Mouse (Mus musculus) embryonic facial prominence, embryonic 11.5 days (tissue): ENCODE measurements around the gene Atoh8. TPM values are rescaled to one million over a fixed set of nuclear protein-coding genes. Genes with fewer than 3 reads are reported as not detected.

Experiments used
- ATAC-seq: fragments of 200-750 bp; cut with Nextera tagmentation; replicated peaks from 2 replicates; pipeline ENCODE4 v1.8.0; 2017; ENCODE audit warnings: low read depth; ENCODE audit not compliant: insufficient number of reproducible peaks, low FRiP score, low TSS enrichment
- DNase-seq: peaks from one replicate; pipeline ENCODE4 v3.0.0-alpha.2; 2015; ENCODE audit warnings: low spot score
- H3K27ac ChIP-seq: fragments of 300-500 bp; sonication (generic); replicated peaks from 2 replicates; pipeline ENCODE4 v1.5.1; 2014; ENCODE audit warnings: mild to moderate bottlenecking, low read depth, low read length, control low read depth
- H3K27me3 ChIP-seq: fragments of 300-500 bp; sonication (generic); 2 replicates; pipeline ENCODE4 v1.6.1; 2014; ENCODE audit warnings: mild to moderate bottlenecking, low read length, moderate library complexity, mixed read lengths; ENCODE audit not compliant: control insufficient read depth, insufficient read depth
- H3K36me3 ChIP-seq: fragments of 300-500 bp; sonication (generic); replicated peaks from 2 replicates; pipeline ENCODE4 v1.6.1; 2014; ENCODE audit warnings: low read depth, mild to moderate bottlenecking, low read length, moderate library complexity, mixed read lengths; ENCODE audit not compliant: control insufficient read depth, insufficient read depth
- H3K4me1 ChIP-seq: fragments of 300-500 bp; sonication (generic); 2 replicates; pipeline ENCODE4 v1.6.1; 2014; ENCODE audit warnings: low read length, mixed read lengths; ENCODE audit not compliant: control insufficient read depth, insufficient read depth
- H3K4me2 ChIP-seq: fragments of 300-500 bp; sonication (generic); 2 replicates; pipeline ENCODE4 v1.6.1; 2014; ENCODE audit warnings: low read depth, mild to moderate bottlenecking, control low read depth, low read length, moderate library complexity
- H3K4me3 ChIP-seq: fragments of 300-500 bp; sonication (generic); 2 replicates; pipeline ENCODE4 v1.5.1; 2014; ENCODE audit warnings: low read depth, low read length, control low read depth
- H3K9ac ChIP-seq: fragments of 300-500 bp; sonication (generic); replicated peaks from 2 replicates; pipeline ENCODE4 v1.6.1; 2014; ENCODE audit warnings: mild to moderate bottlenecking, control low read depth, low read length
- H3K9me3 ChIP-seq: fragments of 300-500 bp; sonication (generic); replicated peaks from 2 replicates; pipeline ENCODE4 v1.6.1; 2016; ENCODE audit warnings: mild to moderate bottlenecking, low read length, inconsistent platforms, mixed read lengths; ENCODE audit not compliant: control insufficient read depth
- WGBS: fragments of 180-500 bp; shearing (Covaris S2); extraction: QIAGEN DNeasy Blood & Tissue Kit; methylation state at CpG from one replicate; pipeline ENCODE4 v1.1.7; 2014; 5-methylcytosine and 5-hydroxymethylcytosine counted together
- polyA plus RNA-seq: library from polyadenylated mRNA; unstranded; fragments of >200 nt; fragmentation: Nextera tagmentation; extraction: Ambion mirVana; gene quantifications from 2 replicates; pipeline ENCODE4 v1.2.1, GENCODE M21; 2014

Atoh8 gene
- polyA plus RNA-seq, 1 experiment from 2014 or later = 11.3 TPM

DNA sequence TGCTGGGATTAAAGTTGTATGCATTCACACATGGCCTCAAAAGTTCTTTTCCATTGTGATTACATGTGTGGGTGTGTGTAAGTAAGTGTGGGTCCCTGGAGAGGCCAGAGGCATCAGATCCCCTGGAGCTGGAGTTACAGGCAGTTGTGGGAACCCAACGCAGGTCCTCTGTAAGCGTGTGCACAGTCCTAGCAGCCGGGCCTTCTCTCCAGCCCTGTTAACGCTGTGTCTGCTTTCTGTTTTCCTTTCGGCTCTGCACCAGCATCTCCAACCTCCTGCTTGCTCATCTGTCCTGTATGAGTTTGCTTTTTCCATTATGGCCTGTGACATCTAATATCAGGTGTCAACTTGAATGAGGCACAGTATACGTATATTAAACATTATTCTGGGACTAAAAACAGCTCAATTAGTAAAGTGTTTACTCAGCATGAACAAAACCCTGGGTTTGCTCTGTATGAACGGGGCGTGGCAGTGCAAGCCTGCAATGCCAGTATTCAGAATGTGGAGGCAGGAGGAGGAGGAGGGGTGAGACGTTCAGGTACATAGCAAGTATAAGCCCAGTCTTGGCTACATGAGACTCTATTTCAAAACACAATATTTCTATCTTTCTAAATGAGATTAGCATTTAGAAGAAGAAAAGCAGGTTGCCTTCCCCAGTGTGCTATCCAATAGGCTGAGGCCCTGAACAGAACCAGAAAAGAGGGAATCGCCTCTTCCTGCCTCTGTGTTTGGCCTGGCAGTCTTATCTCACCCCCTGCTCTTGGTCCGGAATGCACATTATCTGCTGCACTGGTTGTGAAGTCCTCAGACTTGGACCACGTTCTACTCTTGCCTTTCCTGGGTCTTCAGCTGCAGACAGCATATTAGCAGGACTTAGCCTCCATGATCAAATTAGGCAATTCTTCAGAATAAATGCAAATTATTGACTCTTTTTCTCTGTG, 55.5 kb downstream of the Atoh8 start:
- Histone ChIP-seq H3K9ac (no peak overlapping the region), H3K9me3 (no peaks in the 10 kb centered on the region), H3K27me3 (no peaks in the 10 kb centered on the region), H3K4me3 (no peak overlapping the region), H3K4me1 (no peaks in the 10 kb centered on the region), H3K36me3 (no peaks in the 10 kb centered on the region), H3K27ac (no peak overlapping the region), H3K4me2 (no peak overlapping the region)
- ATAC-seq (no peak), DNase-seq (no peak)
- 73% methylated on average over 12 of the region's 12 CpGs for WGBS

- 86% methylated on average over 3 of the region's 3 CpGs for WGBS
- H3K36me3 ChIP-seq = no peaks in the 10 kb centered on the region
- H3K27ac ChIP-seq = no peak overlapping the region
- H3K27me3 ChIP-seq = no peaks in the 10 kb centered on the region
- no peaks in the 10 kb centered on the region for H3K4me1 ChIP-seq
- no peak overlapping the region for H3K9ac ChIP-seq
- H3K4me2 ChIP-seq = no peak overlapping the region
- H3K4me3 ChIP-seq = no peak overlapping the region
- H3K9me3 ChIP-seq = no peaks in the 10 kb centered on the region
- ATAC-seq = no peak
- DNase-seq = no peak
Measured at GRCm38 (mm10) chr6:72179006-72179405, 56.4 kb downstream of the Atoh8 start.

GRCm38 (mm10) chr6:72177417-72177816, 58.0 kb downstream of the Atoh8 start:
- Histone ChIP-seq H3K9ac (no peak overlapping the region), H3K27me3 (no peaks in the 10 kb centered on the region), H3K36me3 (no peaks in the 10 kb centered on the region), H3K4me1 (no peaks in the 10 kb centered on the region), H3K4me2 (no peak overlapping the region), H3K4me3 (no peak overlapping the region), H3K9me3 (no peaks in the 10 kb centered on the region), H3K27ac (no peak overlapping the region)
- ATAC-seq = no peak
- WGBS = 68% methylated on average over 3 of the region's 3 CpGs
- no peak for DNase-seq

DNA sequence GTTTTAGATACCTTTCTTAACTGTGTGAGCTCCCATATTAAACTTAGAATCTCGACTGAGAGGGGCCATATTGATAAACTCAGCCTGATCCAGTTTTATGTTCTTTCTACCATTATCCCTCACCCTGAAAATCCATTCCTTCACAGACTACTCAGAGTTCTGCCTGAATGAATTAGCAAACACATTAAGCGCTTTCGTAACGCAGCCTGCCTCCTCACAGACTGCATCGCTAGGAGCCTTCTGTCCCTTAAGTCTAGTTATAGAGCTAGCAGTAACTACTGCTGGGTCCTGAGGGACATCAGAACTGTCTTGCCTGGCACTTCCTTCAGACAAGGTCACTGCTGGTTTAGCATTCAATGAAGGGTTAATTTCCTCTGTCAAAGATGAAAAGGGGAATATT, 59.4 kb downstream of the Atoh8 start:
- H3K27me3 ChIP-seq = no peaks in the 10 kb centered on the region
- H3K9me3 ChIP-seq = no peaks in the 10 kb centered on the region
- DNase-seq = no peak
- no peaks in the 10 kb centered on the region for H3K36me3 ChIP-seq
- H3K9ac ChIP-seq = no peak overlapping the region
- H3K4me3 ChIP-seq = no peak overlapping the region
- WGBS = 75% methylated on average over 5 of the region's 5 CpGs
- no peak for ATAC-seq
- no peak overlapping the region for H3K27ac ChIP-seq
- no peaks in the 10 kb centered on the region for H3K4me1 ChIP-seq
- H3K4me2 ChIP-seq = no peak overlapping the region

- no peak overlapping the region for H3K4me3 ChIP-seq
- 39% methylated on average over 3 of the region's 3 CpGs for WGBS
Measured at GRCm38 (mm10) chr6:72175419-72175818, 60.0 kb downstream of the Atoh8 start.

DNA sequence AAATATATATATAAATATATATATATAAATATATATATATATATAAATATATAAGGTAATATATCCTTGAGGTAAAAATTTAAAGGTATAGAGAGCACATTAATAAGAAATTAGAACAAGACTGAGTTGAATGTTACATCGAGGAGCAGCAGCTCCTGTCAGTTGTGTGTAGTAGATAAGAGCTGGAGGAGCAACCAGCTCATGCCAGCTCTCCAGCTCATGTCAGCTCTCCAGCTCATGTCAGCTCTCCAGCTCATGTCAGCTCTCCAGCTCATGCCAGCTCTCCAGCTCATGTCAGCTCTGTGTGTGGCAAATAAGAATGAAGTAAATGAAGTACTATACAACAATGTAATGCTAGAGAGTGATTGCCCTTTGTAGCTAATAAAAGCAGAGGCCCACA, 62.0 kb downstream of the Atoh8 start:
- no peaks in the 10 kb centered on the region for H3K4me1 ChIP-seq
- H3K9ac ChIP-seq = no peak overlapping the region
- no peaks in the 10 kb centered on the region for H3K27me3 ChIP-seq
- DNase-seq = no peak
- no peak overlapping the region for H3K27ac ChIP-seq
- no peaks in the 10 kb centered on the region for H3K9me3 ChIP-seq
- no peak overlapping the region for H3K4me2 ChIP-seq
- ATAC-seq = no peak
- no peak overlapping the region for H3K4me3 ChIP-seq
- no peaks in the 10 kb centered on the region for H3K36me3 ChIP-seq
- WGBS = 97% methylated on average over 1 of the region's 1 CpGs

More at GRCm38 (mm10) chr6:72175419-72175818, 60.0 kb downstream of the Atoh8 start:
- no peaks in the 10 kb centered on the region for H3K36me3 ChIP-seq
- no peak overlapping the region for H3K9ac ChIP-seq
- H3K4me2 ChIP-seq = no peak overlapping the region
- H3K27me3 ChIP-seq = no peaks in the 10 kb centered on the region
- no peaks in the 10 kb centered on the region for H3K4me1 ChIP-seq
- H3K9me3 ChIP-seq = no peaks in the 10 kb centered on the region
- no peak for ATAC-seq
- H3K27ac ChIP-seq = no peak overlapping the region
- no peak for DNase-seq

- no peak for ATAC-seq
- no peak overlapping the region for H3K9ac ChIP-seq
- H3K4me1 ChIP-seq = no peaks in the 10 kb centered on the region
- no peaks in the 10 kb centered on the region for H3K27me3 ChIP-seq
- WGBS = 77% methylated on average over 3 of the region's 3 CpGs
- no peaks in the 10 kb centered on the region for H3K9me3 ChIP-seq
- H3K36me3 ChIP-seq = no peaks in the 10 kb centered on the region
- no peak overlapping the region for H3K4me2 ChIP-seq
- no peak overlapping the region for H3K4me3 ChIP-seq
- no peak overlapping the region for H3K27ac ChIP-seq
- no peak for DNase-seq
Measured at GRCm38 (mm10) chr6:72171391-72171790, 64.0 kb downstream of the Atoh8 start.

GRCm38 (mm10) chr6:72165907-72166306, 69.5 kb downstream of the Atoh8 start:
- Histone ChIP-seq H3K4me3 (no peak overlapping the region), H3K9ac (no peak overlapping the region), H3K4me2 (no peak overlapping the region), H3K27ac (no peak overlapping the region), H3K27me3 (no peaks in the 10 kb centered on the region), H3K4me1 (no peaks in the 10 kb centered on the region), H3K9me3 (no peaks in the 10 kb centered on the region), H3K36me3 (no peaks in the 10 kb centered on the region)
- ATAC-seq (no peak), DNase-seq (no peak)
- 40% methylated on average over 2 of the region's 2 CpGs for WGBS
